ENCODE assay signal across 12 mouse cellular contexts in genomic region chr3:34652616-34653015, GRCm38 (mm10). TPM values are rescaled to one million over a fixed set of nuclear protein-coding genes. Genes with fewer than 3 reads are reported as not detected.
DNase-seq lines count a peak whose midpoint lies in the region; ATAC-seq and TF ChIP-seq lines count a peak whose summit lies in the region.
"Had no signal": no experiment of that assay in that cellular context is flagged by ENCODE, and none has a peak within 500 bp of the region (broad histone marks: within the 10 kb centered on the region; RNA-seq: fewer than 3 reads in every experiment).

No protein-coding gene starts in this region.

- peaks cover 8% of the 10 kb centered on the region for H3K4me1 ChIP-seq in cerebellum, adult 2 months (ENCODE audit: control insufficient read depth, insufficient read depth, low read length)
- H3K4me1 ChIP-seq in embryonic facial prominence, embryonic 13.5 days = peaks cover 26% of the 10 kb centered on the region
- peaks cover 31% of the 10 kb centered on the region for H3K4me1 ChIP-seq in hindbrain, embryonic 15.5 days (replicated peaks)
- H3K4me1 ChIP-seq in neural tube, embryonic 15.5 days = peaks cover 33% of the 10 kb centered on the region
- peaks cover 27% of the 10 kb centered on the region for H3K4me1 ChIP-seq in heart, embryonic 10.5 days

- TF ChIP-seq CTCF in cerebellum, adult 2 months (IDR thresholded peaks at IDR 0.05; ENCODE audit: borderline replicate concordance, insufficient read depth, low read depth, low read length) = no peak

- peak overlapping the region; percentile 35 for H3K4me3 ChIP-seq in cerebellum, adult 2 months (replicated peaks; ENCODE audit: insufficient read depth, low read depth, low read length)
- peak overlapping the region; percentile 29 for H3K4me3 ChIP-seq in embryonic facial prominence, embryonic 13.5 days
- peak overlapping the region; percentile 39 for H3K4me3 ChIP-seq in hindbrain, embryonic 15.5 days
- H3K4me3 ChIP-seq in neural tube, embryonic 15.5 days (replicated peaks) = peak overlapping the region; percentile 32
- H3K4me3 ChIP-seq in heart, embryonic 10.5 days = no peak overlapping the region
- H3K4me3 ChIP-seq: erythroblast, embryonic 14.5 days had no signal

- no peak for TF ChIP-seq POLR2A in cerebellum, adult 2 months (IDR thresholded peaks at IDR 0.05; ENCODE audit: borderline replicate concordance, insufficient read depth, low read length)

- no peaks in the 10 kb centered on the region for H3K36me3 ChIP-seq in embryonic facial prominence, embryonic 13.5 days
- no peaks in the 10 kb centered on the region for H3K36me3 ChIP-seq in hindbrain, embryonic 15.5 days
- no peaks in the 10 kb centered on the region for H3K36me3 ChIP-seq in neural tube, embryonic 15.5 days
- H3K36me3 ChIP-seq in heart, embryonic 10.5 days = no peaks in the 10 kb centered on the region

- DNase-seq in cerebellum, adult 2 months = no peak
- no peak for DNase-seq in cerebellum, adult 18-20 months
- DNase-seq in heart, embryonic 10.5 days (ENCODE audit: low spot score) = no peak
- no peak for DNase-seq in kidney, postnatal 14 days
- DNase-seq in thymus, postnatal 14 days = no peak
- DNase-seq: kidney, adult 11 months; layer of hippocampus, postnatal 36 days; liver, postnatal 0 days had no signal

- WGBS in cerebellum, adult 2 months = 3% methylated on average over 14 of the region's 14 CpGs
- WGBS in embryonic facial prominence, embryonic 13.5 days = 0% methylated on average over 14 of the region's 14 CpGs
- WGBS in hindbrain, embryonic 15.5 days = under 1% methylated on average over 14 of the region's 14 CpGs
- WGBS in neural tube, embryonic 15.5 days = under 1% methylated on average over 14 of the region's 14 CpGs
- WGBS in heart, embryonic 10.5 days = under 1% methylated on average over 14 of the region's 14 CpGs

- ATAC-seq in embryonic facial prominence, embryonic 13.5 days (ENCODE audit: insufficient number of reproducible peaks, insufficient read depth, low FRiP score, low TSS enrichment, low read depth) = no peak
- no peak for ATAC-seq in hindbrain, embryonic 15.5 days (ENCODE audit: low FRiP score, low read depth)
- ATAC-seq in neural tube, embryonic 15.5 days (ENCODE audit: low FRiP score) = no peak
- ATAC-seq: liver, postnatal 0 days had no signal

- H3K9me3 ChIP-seq in embryonic facial prominence, embryonic 13.5 days = no peaks in the 10 kb centered on the region
- H3K9me3 ChIP-seq in hindbrain, embryonic 15.5 days = no peaks in the 10 kb centered on the region
- no peaks in the 10 kb centered on the region for H3K9me3 ChIP-seq in neural tube, embryonic 15.5 days (replicated peaks)
- H3K9me3 ChIP-seq in heart, embryonic 10.5 days = no peaks in the 10 kb centered on the region

- H3K27ac ChIP-seq in cerebellum, adult 2 months (ENCODE audit: insufficient read depth, low read length) = no peak overlapping the region
- no peak overlapping the region for H3K27ac ChIP-seq in embryonic facial prominence, embryonic 13.5 days
- peak overlapping the region; percentile 87 for H3K27ac ChIP-seq in hindbrain, embryonic 15.5 days (replicated peaks)
- peak overlapping the region; percentile 38; the same call in 1 of the 2 replicates for H3K27ac ChIP-seq in neural tube, embryonic 15.5 days (replicated peaks)
- H3K27ac ChIP-seq in heart, embryonic 10.5 days = no peak overlapping the region

- peak overlapping the region; percentile 40; the same call in 1 of the 2 replicates for H3K9ac ChIP-seq in embryonic facial prominence, embryonic 13.5 days
- H3K9ac ChIP-seq in hindbrain, embryonic 15.5 days = peak overlapping the region; percentile 39
- no peak overlapping the region; the same call in 1 of the 2 replicates for H3K9ac ChIP-seq in neural tube, embryonic 15.5 days (replicated peaks)
- H3K9ac ChIP-seq: liver, postnatal 0 days had no signal

- H3K27me3 ChIP-seq in cerebellum, adult 2 months (ENCODE audit: control insufficient read depth, insufficient read depth, low read length) = peaks cover 5% of the 10 kb centered on the region; the same call in 1 of the 2 replicates
- peaks cover 89% of the 10 kb centered on the region for H3K27me3 ChIP-seq in embryonic facial prominence, embryonic 13.5 days
- peaks cover 29% of the 10 kb centered on the region for H3K27me3 ChIP-seq in hindbrain, embryonic 15.5 days
- peaks cover 50% of the 10 kb centered on the region for H3K27me3 ChIP-seq in neural tube, embryonic 15.5 days (replicated peaks)
- H3K27me3 ChIP-seq in heart, embryonic 10.5 days (ENCODE audit: insufficient read depth, poor library complexity, severe bottlenecking) = peaks cover 74% of the 10 kb centered on the region

- peak overlapping the region; percentile 24 for H3K4me2 ChIP-seq in embryonic facial prominence, embryonic 13.5 days
- H3K4me2 ChIP-seq in hindbrain, embryonic 15.5 days = peak overlapping the region; percentile 42
- H3K4me2 ChIP-seq in neural tube, embryonic 15.5 days = peak overlapping the region; percentile 6; the same call in 1 of the 2 replicates

RNA-seq across cellular contexts. Expression of gene Sox2, which starts 2.4 kb away (rescaled TPM):
- 24.5 and 26.5 TPM in 2 replicates for polyA plus RNA-seq in cerebellum, adult 2 months (2012; rRNA removed)
- 4.1 and 7.3 TPM in 2 replicates for polyA plus RNA-seq in embryonic facial prominence, embryonic 13.5 days (2015; fragmentation: Nextera tagmentation; extraction: Ambion mirVana)
- polyA plus RNA-seq in hindbrain, embryonic 15.5 days (2015; fragmentation: Nextera tagmentation; extraction: Ambion mirVana) = 18.3 and 19.2 TPM in 2 replicates
- 11.1 and 13.4 TPM in 2 replicates for polyA plus RNA-seq in neural tube, embryonic 15.5 days (2015; fragmentation: Nextera tagmentation; extraction: Ambion mirVana)
- 0.20 and 0.77 TPM in 2 replicates for polyA plus RNA-seq in heart, embryonic 10.5 days (2016; fragmentation: Nextera tagmentation; extraction: Ambion mirVana)
- polyA plus RNA-seq: erythroblast, embryonic 14.5 days; liver, postnatal 0 days had no signal

Comparison
In these comparisons a context has a peak if more than half of its experiments do, and no peak if none do; other contexts are left out.
1. H3K27ac ChIP-seq: peak in hindbrain, embryonic 15.5 days (single experiment) and neural tube, embryonic 15.5 days (single experiment); none in cerebellum, adult 2 months (single experiment), embryonic facial prominence, embryonic 13.5 days (single experiment) and heart, embryonic 10.5 days (single experiment).
2. Peak in every context shown above with its lines, with median percentiles within 50 percentile points of each other: H3K4me2 ChIP-seq.